Mouse (Mus musculus): ENCODE results near the gene Map2k4. TPM values are rescaled to one million over a fixed set of nuclear protein-coding genes. Genes with fewer than 3 reads are reported as not detected.
A peak's percentile ranks its signal among the peaks of the same experiment; 100 is the strongest.

Map2k4 gene
- total RNA-seq, 2 experiments from 2014 or later = 60.9 to 66.9 TPM

- DNase-seq (ENCODE audit: low spot score) = no peak
These were observed 14.0 kb downstream of the Map2k4 start for GRCm38 (mm10) chr11:65773946-65774656.

GRCm38 (mm10) chr11:65773535-65773934 is 14.6 kb downstream of the Map2k4 start:
- no peak for DNase-seq (ENCODE audit: low spot score)

GRCm38 (mm10) chr11:65771546-65771945 is 16.6 kb downstream of the Map2k4 start:
- DNase-seq (ENCODE audit: low spot score) = no peak

GRCm38 (mm10) chr11:65769990-65770389 is 18.1 kb downstream of the Map2k4 start:
- no peak for DNase-seq (ENCODE audit: low spot score)

GRCm38 (mm10) chr11:65768445-65768844 is 19.7 kb downstream of the Map2k4 start:
- no peak for DNase-seq (ENCODE audit: low spot score)

- DNase-seq (ENCODE audit: low spot score) = no peak
These were observed 27.2 kb downstream of the Map2k4 start for GRCm38 (mm10) chr11:65760912-65761311.

- no peak for DNase-seq (ENCODE audit: low spot score)
These were observed 28.7 kb downstream of the Map2k4 start for GRCm38 (mm10) chr11:65759350-65759749.

- DNase-seq (ENCODE audit: low spot score) = peak; percentile 48
These were observed 33.9 kb downstream of the Map2k4 start for GRCm38 (mm10) chr11:65754161-65754560.

GRCm38 (mm10) chr11:65753593-65753992 is 34.5 kb downstream of the Map2k4 start:
- no peak for DNase-seq (ENCODE audit: low spot score)

- DNase-seq (ENCODE audit: low spot score) = no peak
These were observed 37.6 kb downstream of the Map2k4 start for GRCm38 (mm10) chr11:65750546-65750945.

- DNase-seq (ENCODE audit: low spot score) = no peak
These were observed 40.7 kb downstream of the Map2k4 start for GRCm38 (mm10) chr11:65747433-65747832.

GRCm38 (mm10) chr11:65745707-65746333 is 42.3 kb downstream of the Map2k4 start:
- no peak for DNase-seq (ENCODE audit: low spot score)

GRCm38 (mm10) chr11:65743866-65744265 is 44.2 kb downstream of the Map2k4 start:
- DNase-seq (ENCODE audit: low spot score) = peak; percentile 39

GRCm38 (mm10) chr11:65740811-65741210 is 47.3 kb downstream of the Map2k4 start:
- DNase-seq (ENCODE audit: low spot score) = no peak

GRCm38 (mm10) chr11:65740390-65740789 is 47.7 kb downstream of the Map2k4 start:
- no peak for DNase-seq (ENCODE audit: low spot score)

GRCm38 (mm10) chr11:65739880-65740279 is 48.2 kb downstream of the Map2k4 start:
- DNase-seq (ENCODE audit: low spot score) = no peak

GRCm38 (mm10) chr11:65734656-65735055 is 53.4 kb downstream of the Map2k4 start:
- no peak for DNase-seq (ENCODE audit: low spot score)

GRCm38 (mm10) chr11:65729623-65730217 is 58.4 kb downstream of the Map2k4 start:
- no peak for DNase-seq (ENCODE audit: low spot score)

- DNase-seq (ENCODE audit: low spot score) = no peak
These were observed 59.2 kb downstream of the Map2k4 start for GRCm38 (mm10) chr11:65728906-65729305.

- DNase-seq (ENCODE audit: low spot score) = no peak
These were observed 64.4 kb downstream of the Map2k4 start for GRCm38 (mm10) chr11:65723715-65724114.

- no peak for DNase-seq (ENCODE audit: low spot score)
These were observed 66.5 kb downstream of the Map2k4 start for GRCm38 (mm10) chr11:65721615-65722014.

GRCm38 (mm10) chr11:65719960-65720359 is 68.1 kb downstream of the Map2k4 start:
- no peak for DNase-seq (ENCODE audit: low spot score)

- DNase-seq (ENCODE audit: low spot score) = no peak
These were observed 74.3 kb downstream of the Map2k4 start for GRCm38 (mm10) chr11:65713830-65714229.

Data from gastrocnemius, adult 18-20 months (tissue).